Mouse (Mus musculus): ENCODE results near the gene Cnnm1. TPM values are rescaled to one million over a fixed set of nuclear protein-coding genes. Genes with fewer than 3 reads are reported as not detected.

Cnnm1 gene
- total and polyA plus RNA-seq, 3 experiments = 0.09 to 0.48 (median 0.29) TPM

DNA sequence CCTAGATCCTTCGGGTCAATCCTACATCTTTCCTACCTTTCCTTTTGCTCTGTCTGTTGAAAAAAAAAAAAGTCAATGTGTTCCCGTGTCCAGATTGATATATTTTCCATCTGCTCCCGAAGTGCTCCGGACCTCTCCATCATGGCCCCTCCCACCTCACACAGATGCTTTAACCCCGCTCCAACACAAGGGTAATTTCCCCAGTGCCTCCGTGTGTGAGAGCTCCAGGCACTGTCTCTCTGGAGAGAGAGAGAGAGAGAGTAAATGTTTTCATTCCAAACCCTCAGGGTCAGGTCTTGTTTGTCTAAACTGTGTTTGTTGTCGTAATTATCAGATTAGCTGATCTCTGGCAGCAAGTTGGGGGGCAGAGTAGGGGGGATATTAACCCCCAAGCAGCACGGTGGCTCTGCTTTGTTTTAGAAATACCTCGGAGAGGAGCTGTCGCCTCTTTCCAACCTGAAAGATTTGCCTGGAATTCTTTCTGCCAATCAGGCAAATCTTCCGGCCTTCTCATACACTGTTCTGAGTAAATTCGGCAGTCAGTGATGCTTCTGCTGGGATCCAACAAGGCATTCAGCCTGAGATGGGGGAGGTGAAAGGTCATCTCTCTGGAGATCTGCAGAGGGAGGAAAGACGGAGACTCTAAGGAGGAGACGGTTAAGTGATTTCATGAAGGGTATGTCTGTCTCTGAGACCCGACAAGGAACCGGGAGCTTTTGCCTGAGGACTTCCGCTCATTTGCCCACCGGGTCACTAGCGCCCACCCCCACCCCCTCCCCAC is 106.3 kb downstream of the Cnnm1 start:
- no peak for DNase-seq

Other genes starting within 250 kb of the Cnnm1 start
- not detected for gene Hpse2, start 52.1 kb upstream of the Cnnm1 start, total RNA-seq (2021)
- gene Hpse2, start 52.1 kb upstream of the Cnnm1 start, polyA plus RNA-seq (2012; rRNA removed) = not detected in 2 replicates
- 100 to 1,000 TPM; 153 to 283 TPM for gene Got1, start 84.2 kb downstream of the Cnnm1 start, total RNA-seq (2021)
- gene Got1, start 84.2 kb downstream of the Cnnm1 start, polyA plus RNA-seq (2012; rRNA removed) = 55.8 and 96.7 TPM in 2 replicates
- not detected for gene Nkx2-3, start 171.9 kb downstream of the Cnnm1 start, total RNA-seq (2021)
- gene Nkx2-3, start 171.9 kb downstream of the Cnnm1 start, polyA plus RNA-seq (2012; rRNA removed) = not detected in 2 replicates
- gene Slc25a28, start 234.4 kb downstream of the Cnnm1 start, total RNA-seq (2021) = 10 to 100 TPM; 62.3 to 73.1 TPM
- 93.6 and 111 TPM in 2 replicates for gene Slc25a28, start 234.4 kb downstream of the Cnnm1 start, polyA plus RNA-seq (2012; rRNA removed)
- gene Entpd7, start 249.2 kb downstream of the Cnnm1 start, total RNA-seq (2021) = 10 to 100 TPM; 16.3 to 20.0 TPM
- gene Entpd7, start 249.2 kb downstream of the Cnnm1 start, polyA plus RNA-seq (2012; rRNA removed) = 3.6 and 4.0 TPM in 2 replicates

Data from adrenal gland, adult 2 months (tissue).